Mouse (Mus musculus): ENCODE measurements around the gene Rreb1. TPM values are rescaled to one million over a fixed set of nuclear protein-coding genes. Genes with fewer than 3 reads are reported as not detected.

The Rreb1 gene
- total and polyA plus RNA-seq, 2 experiments from 2014 or later: 2.3 to 6.0 TPM

GRCm38 (mm10) chr13:37760957-37761941, 17.0 kb upstream of the Rreb1 start:
- WGBS: 15% methylated on average over 23 of the region's 23 CpGs
- H3K4me3 ChIP-seq (ENCODE audit: low read length): no peak overlapping the region
- peaks cover 9% of the 10 kb centered on the region; the same call in 1 of the 2 replicates for H3K4me1 ChIP-seq (ENCODE audit: insufficient read depth, low read length)
- ATAC-seq (peak; percentile 84), DNase-seq (ENCODE audit: low spot score) (peak; percentile 78)
- H3K4me2 ChIP-seq (ENCODE audit: low read depth, low read length): peak overlapping the region; percentile 44
- H3K27ac ChIP-seq: no peak overlapping the region
- TF ChIP-seq CTCF (IDR thresholded peaks at IDR 0.05; ENCODE audit: low read depth): no peak
- H3K27me3 ChIP-seq (ENCODE audit: insufficient read depth, low read length): no peaks in the 10 kb centered on the region
- H3K36me3 ChIP-seq (ENCODE audit: insufficient read depth, low read length): no peaks in the 10 kb centered on the region
- no peak overlapping the region; the same call in 1 of the 2 replicates for H3K9ac ChIP-seq (replicated peaks; ENCODE audit: low read length)
- H3K9me3 ChIP-seq (ENCODE audit: low read length): no peaks in the 10 kb centered on the region

- no peak for TF ChIP-seq CTCF (IDR thresholded peaks at IDR 0.05; ENCODE audit: low read depth)
- Histone ChIP-seq H3K4me3 (ENCODE audit: low read length) (no peak overlapping the region), H3K27ac (no peak overlapping the region), H3K4me1 (ENCODE audit: insufficient read depth, low read length) (peaks cover 9% of the 10 kb centered on the region; the same call in 1 of the 2 replicates), H3K9ac (replicated peaks; ENCODE audit: low read length) (no peak overlapping the region), H3K9me3 (ENCODE audit: low read length) (no peaks in the 10 kb centered on the region), H3K4me2 (ENCODE audit: low read depth, low read length) (no peak overlapping the region), H3K27me3 (ENCODE audit: insufficient read depth, low read length) (no peaks in the 10 kb centered on the region), H3K36me3 (ENCODE audit: insufficient read depth, low read length) (no peaks in the 10 kb centered on the region)
- 60% methylated on average over 9 of the region's 9 CpGs for WGBS
- DNase-seq (ENCODE audit: low spot score): peak; percentile 43
- ATAC-seq: 0 out of 2 replicates have a peak, but pooled peaks have one; percentile 18
Observed at GRCm38 (mm10) chr13:37763800-37764407, 14.3 kb upstream of the Rreb1 start.

- TF ChIP-seq CTCF (IDR thresholded peaks at IDR 0.05; ENCODE audit: low read depth): no peak
- H3K9ac ChIP-seq (replicated peaks; ENCODE audit: low read length): no peak overlapping the region
- WGBS: 25% methylated on average over 1 of the region's 1 CpGs
- no peak overlapping the region for H3K27ac ChIP-seq
- no peaks in the 10 kb centered on the region for H3K36me3 ChIP-seq (ENCODE audit: insufficient read depth, low read length)
- DNase-seq (ENCODE audit: low spot score) (no peak), ATAC-seq (no peak)
- H3K9me3 ChIP-seq (ENCODE audit: low read length): no peaks in the 10 kb centered on the region
- no peaks in the 10 kb centered on the region for H3K27me3 ChIP-seq (ENCODE audit: insufficient read depth, low read length)
- no peak overlapping the region for H3K4me3 ChIP-seq (ENCODE audit: low read length)
- H3K4me2 ChIP-seq (ENCODE audit: low read depth, low read length): no peak overlapping the region
- no peaks in the 10 kb centered on the region for H3K4me1 ChIP-seq (ENCODE audit: insufficient read depth, low read length)
Observed at GRCm38 (mm10) chr13:37769777-37770176, 8.4 kb upstream of the Rreb1 start.

GRCm38 (mm10) chr13:37773476-37773875, 4.7 kb upstream of the Rreb1 start:
- ATAC-seq: no peak
- no peaks in the 10 kb centered on the region for H3K9me3 ChIP-seq (ENCODE audit: low read length)
- no peak for TF ChIP-seq CTCF (IDR thresholded peaks at IDR 0.05; ENCODE audit: low read depth)

GRCm38 (mm10) chr13:37776675-37777074, 1.5 kb upstream of the Rreb1 start:
- no peak overlapping the region for H3K9ac ChIP-seq (replicated peaks; ENCODE audit: low read length)
- H3K9me3 ChIP-seq (ENCODE audit: low read length): no peaks in the 10 kb centered on the region
- TF ChIP-seq CTCF (IDR thresholded peaks at IDR 0.05; ENCODE audit: low read depth): no peak
- ATAC-seq (no peak), DNase-seq (ENCODE audit: low spot score) (no peak)
- H3K27me3 ChIP-seq (ENCODE audit: insufficient read depth, low read length): 0 out of 2 replicates have a peak, but pooled peaks cover 3% of the 10 kb centered on the region
- H3K27ac ChIP-seq: no peak overlapping the region
- no peaks in the 10 kb centered on the region for H3K36me3 ChIP-seq (ENCODE audit: insufficient read depth, low read length)
- no peak overlapping the region for H3K4me3 ChIP-seq (ENCODE audit: low read length)
- no peak overlapping the region for H3K4me2 ChIP-seq (ENCODE audit: low read depth, low read length)
- peaks cover 5% of the 10 kb centered on the region; the same call in 1 of the 2 replicates for H3K4me1 ChIP-seq (ENCODE audit: insufficient read depth, low read length)

More at GRCm38 (mm10) chr13:37773476-37773875, 4.7 kb upstream of the Rreb1 start:
- Histone ChIP-seq H3K4me3 (ENCODE audit: low read length) (no peak overlapping the region), H3K4me1 (ENCODE audit: insufficient read depth, low read length) (no peaks in the 10 kb centered on the region), H3K27me3 (ENCODE audit: insufficient read depth, low read length) (0 out of 2 replicates have a peak, but pooled peaks cover 3% of the 10 kb centered on the region), H3K9ac (replicated peaks; ENCODE audit: low read length) (no peak overlapping the region), H3K4me2 (ENCODE audit: low read depth, low read length) (no peak overlapping the region), H3K36me3 (ENCODE audit: insufficient read depth, low read length) (no peaks in the 10 kb centered on the region), H3K27ac (no peak overlapping the region)
- DNase-seq (ENCODE audit: low spot score): no peak

GRCm38 (mm10) chr13:37777351-37778146, 651 bp upstream of the Rreb1 start:
- DNase-seq (ENCODE audit: low spot score): no peak
- WGBS: 23% methylated on average over 25 of the region's 25 CpGs
- H3K4me1 ChIP-seq (ENCODE audit: insufficient read depth, low read length): peaks cover 5% of the 10 kb centered on the region; the same call in 1 of the 2 replicates
- no peaks in the 10 kb centered on the region for H3K9me3 ChIP-seq (ENCODE audit: low read length)
- H3K4me3 ChIP-seq (ENCODE audit: low read length): peak overlapping the region; percentile 62
- ATAC-seq: 0 out of 2 replicates have a peak, but pooled peaks have one; percentile 3
- H3K27ac ChIP-seq: no peak overlapping the region
- H3K9ac ChIP-seq (replicated peaks; ENCODE audit: low read length): peak overlapping the region; percentile 39
- no peak for TF ChIP-seq CTCF (IDR thresholded peaks at IDR 0.05; ENCODE audit: low read depth)
- H3K36me3 ChIP-seq (ENCODE audit: insufficient read depth, low read length): no peaks in the 10 kb centered on the region
- H3K4me2 ChIP-seq (ENCODE audit: low read depth, low read length): peak overlapping the region; percentile 100
- 0 out of 2 replicates have a peak, but pooled peaks cover 3% of the 10 kb centered on the region for H3K27me3 ChIP-seq (ENCODE audit: insufficient read depth, low read length)
